Mouse (Mus musculus) C2C12 (cell line): ENCODE measurements at regions not wholly inside any gene's neighbourhood (a gene's known extent, or its start where the extent isn't known, plus 50 kb on each side); places are given as distances from the start of the nearest gene placed in this dataset. TPM values are rescaled to one million over a fixed set of nuclear protein-coding genes. Genes with fewer than 3 reads are reported as not detected.

Experiments used
- H3K27me3 ChIP-seq: one replicate; pipeline ENCODE4 v1.6.1; 2011; ENCODE audit not compliant: control insufficient read depth, insufficient read depth, insufficient read length
- H3K36me3 ChIP-seq: one replicate; pipeline ENCODE4 v1.6.1; 2011; ENCODE audit not compliant: control insufficient read depth, insufficient read depth
- H3K4me3 ChIP-seq: one replicate; pipeline ENCODE4 v1.5.1; 2011; ENCODE audit warnings: mild to moderate bottlenecking, control low read depth; ENCODE audit not compliant: poor library complexity, insufficient read depth, severe bottlenecking
- H3K79me2 ChIP-seq: one replicate; pipeline ENCODE4 v1.6.1; 2011; ENCODE audit not compliant: control insufficient read depth, insufficient read depth
- H3K79me3 ChIP-seq: one replicate; pipeline ENCODE4 v1.6.1; 2011; ENCODE audit warnings: low read depth, control low read depth
- H3ac ChIP-seq: one replicate; pipeline ENCODE3; 2011; ENCODE audit warnings: low read depth; ENCODE audit not compliant: control insufficient read depth, insufficient read length
- CEBPB ChIP-seq: IDR thresholded peaks from one replicate; pipeline ENCODE4 v1.6.1; 2011; ENCODE audit warnings: low read depth, mild to moderate bottlenecking, control low read depth, moderate library complexity
- CTCF ChIP-seq: IDR thresholded peaks from one replicate; pipeline ENCODE4 v1.5.1; 2011; ENCODE audit not compliant: control insufficient read depth, insufficient read depth, insufficient read length
- FOSL1 ChIP-seq: IDR thresholded peaks from one replicate; pipeline ENCODE4 v1.8.0; 2011; ENCODE audit warnings: mild to moderate bottlenecking, low read length; ENCODE audit not compliant: poor library complexity, insufficient read depth, severe bottlenecking
- MAX ChIP-seq: IDR thresholded peaks from one replicate; pipeline ENCODE4 v1.6.1; 2011; ENCODE audit warnings: mild to moderate bottlenecking, control low read depth
- MYOD1 ChIP-seq: IDR thresholded peaks from one replicate; pipeline ENCODE4 v1.6.1; 2011; ENCODE audit warnings: low read depth; ENCODE audit not compliant: control insufficient read depth, insufficient read length
- MYOG ChIP-seq: IDR thresholded peaks from one replicate; pipeline ENCODE4 v1.6.1; 2011; ENCODE audit not compliant: control insufficient read depth, insufficient read length; ENCODE audit errors: extremely low read depth
- USF1 ChIP-seq: IDR thresholded peaks from one replicate; pipeline ENCODE4 v1.6.1; 2011; ENCODE audit warnings: low read depth, mild to moderate bottlenecking, control low read depth, moderate library complexity
- microRNA-seq: library from miRNA; unstranded; fragments of <30 nt; microRNA quantifications from one replicate; pipeline ENCODE4, GENCODE M21; 2019; ENCODE audit warnings: borderline microRNAs expressed

DNA sequence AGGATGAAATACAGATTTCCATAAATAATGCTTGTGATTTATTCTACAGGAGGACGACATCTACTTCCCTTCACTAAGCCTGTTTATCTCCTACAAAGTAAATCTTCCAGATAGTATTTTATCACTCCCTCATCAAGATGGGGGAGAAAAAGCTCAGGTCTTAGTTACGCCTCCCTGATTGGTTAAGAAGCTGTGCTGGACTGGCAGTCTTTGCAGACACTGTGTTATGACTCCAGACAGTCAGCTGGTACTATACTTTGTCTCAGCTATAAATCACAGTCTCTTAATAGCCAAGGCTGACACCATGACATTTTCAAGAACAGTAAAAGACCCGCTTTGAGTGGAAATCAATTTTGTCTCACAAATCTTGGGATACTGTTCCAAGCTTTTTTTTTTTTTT, 51.4 kb upstream of the Gm11146 start:
- Histone ChIP-seq H3K27me3 (no peaks in the 10 kb centered on the region), H3K79me2 (no peaks in the 10 kb centered on the region)
- TF ChIP-seq USF1: no peak
- no peak for TF ChIP-seq MYOD1
- TF ChIP-seq MAX: no peak
- TF ChIP-seq FOSL1: no peak
- TF ChIP-seq CTCF: no peak
- TF ChIP-seq CEBPB: no peak
- TF ChIP-seq MYOG: no peak

More for the DNA sequence above, 51.4 kb upstream of the Gm11146 start:
- H3K79me3 ChIP-seq: no peaks in the 10 kb centered on the region
- no peaks in the 10 kb centered on the region for H3K36me3 ChIP-seq
- H3K4me3 ChIP-seq: no peak overlapping the region
- no peak overlapping the region for H3ac ChIP-seq

Small RNA genes lying in the stretch of these regions (microRNA-seq; reads per million reads assigned to microRNA genes)
- gene Gm25025: not detected
